Mouse (Mus musculus) spleen, embryonic (tissue): ENCODE data around the gene Smim12.

Experiments used
- CTCF ChIA-PET: fragments of 350-600 bp; sonication (Branson Sonifier 250); formaldehyde crosslinking; loops from one replicate; lab custom pipeline; 2022; lab: Charles Lee

The Smim12 gene

DNA sequence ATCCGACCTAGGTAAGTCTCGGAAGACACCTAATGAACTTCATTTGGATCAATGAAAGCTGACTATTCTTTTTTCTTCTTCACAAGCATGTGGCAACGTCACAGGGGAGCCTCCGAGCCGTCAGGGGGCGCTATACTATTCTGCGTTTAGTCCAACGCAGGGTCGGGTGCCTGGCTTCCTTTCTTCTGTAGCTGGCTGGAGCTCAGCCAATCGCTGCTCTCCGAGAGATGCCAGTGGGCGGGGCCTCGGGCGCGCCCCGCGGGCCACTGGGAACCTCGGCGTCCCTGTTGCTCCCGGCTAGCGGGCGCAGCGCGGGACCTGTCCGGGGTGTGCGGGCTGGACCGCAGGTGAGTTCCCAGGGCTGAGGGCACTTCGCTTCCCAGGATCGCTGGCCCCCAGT lies at the start of gene Smim12:
Gene Smim12, plus strand, starts transcription at position 233 of the 400 bp plus-strand sequence.
- CTCF ChIA-PET = interaction anchor here (0.6 to 2.2 kb wide), 3 partner anchors 8 to 1042 kb away, joined by 3 to 18 read pairs (median 9); no protein-coding TSS in a partner anchor

DNA sequence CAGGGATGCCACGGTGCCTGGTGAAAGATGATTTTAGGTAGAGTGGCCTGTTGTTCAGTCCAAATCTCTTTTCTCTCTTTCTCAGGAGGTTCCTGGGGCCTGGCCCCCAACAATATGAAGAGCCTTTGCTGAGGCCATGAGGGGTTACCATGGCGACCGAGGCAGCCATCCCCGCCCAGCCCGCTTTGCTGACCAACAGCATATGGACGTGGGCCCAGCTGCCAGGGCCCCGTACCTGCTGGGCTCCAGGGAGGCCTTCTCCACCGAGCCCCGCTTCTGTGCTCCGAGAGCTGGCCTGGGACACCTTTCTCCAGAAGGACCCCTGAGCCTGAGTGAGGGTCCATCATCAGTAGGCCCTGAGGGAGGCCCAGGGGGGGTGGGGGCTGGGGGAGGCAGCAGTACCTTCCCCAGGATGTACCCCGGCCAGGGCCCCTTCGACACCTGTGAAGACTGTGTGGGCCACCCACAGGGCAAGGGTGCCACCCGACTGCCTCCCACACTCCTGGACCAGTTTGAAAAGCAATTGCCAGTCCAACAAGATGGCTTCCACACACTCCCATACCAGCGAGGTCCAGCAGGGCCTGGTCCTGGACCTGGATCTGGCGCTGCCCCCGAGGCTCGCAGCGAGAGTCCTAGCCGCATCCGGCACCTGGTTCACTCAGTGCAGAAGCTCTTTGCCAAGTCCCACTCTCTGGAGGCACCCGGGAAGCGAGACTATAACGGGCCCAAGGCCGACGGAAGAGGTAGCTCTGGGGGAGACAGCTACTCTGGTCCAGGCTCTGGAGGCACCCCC lies 48.9 kb upstream of the Smim12 start:
- CTCF ChIA-PET = no interaction called here

DNA sequence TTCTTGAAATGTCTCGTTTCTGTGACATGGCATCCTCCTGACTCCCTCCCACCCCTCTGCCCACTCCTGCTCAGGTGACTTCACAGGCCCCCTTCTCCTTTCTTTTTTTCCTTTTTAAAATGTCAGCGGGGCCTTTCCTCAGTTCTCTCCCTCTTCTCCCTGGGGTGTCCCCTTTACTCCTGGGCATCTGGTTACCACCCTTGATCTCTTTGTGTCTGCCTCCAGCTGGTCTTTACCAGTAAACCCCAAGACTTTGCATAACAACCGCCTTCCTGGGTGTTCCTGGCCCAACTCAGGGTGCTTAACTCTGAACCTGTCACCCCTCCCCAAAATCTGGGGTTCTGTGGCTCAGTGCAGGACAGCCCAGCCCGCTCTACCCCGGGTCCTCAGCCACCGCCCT lies 45.0 kb upstream of the Smim12 start:
- CTCF ChIA-PET = no interaction called here

DNA sequence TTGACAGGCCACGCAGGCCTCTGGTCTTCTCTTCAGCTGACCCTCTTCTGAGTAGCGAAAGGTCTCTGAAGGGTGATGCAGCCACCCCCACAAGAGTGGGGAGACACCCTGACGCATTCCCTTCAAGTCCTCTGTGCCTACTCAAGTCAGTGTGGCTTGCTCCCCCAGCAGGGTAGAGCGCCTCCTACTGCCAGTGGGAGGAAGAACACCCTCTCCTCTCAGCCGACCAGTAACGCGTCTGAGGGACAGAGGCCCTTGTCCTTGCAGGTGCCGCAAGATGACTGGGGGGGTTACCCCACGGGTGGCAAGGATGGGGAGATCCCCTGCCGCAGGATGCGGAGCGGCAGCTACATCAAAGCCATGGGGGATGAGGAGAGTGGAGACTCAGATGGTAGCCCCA lies 44.2 kb upstream of the Smim12 start:
- CTCF ChIA-PET = no interaction called here

DNA sequence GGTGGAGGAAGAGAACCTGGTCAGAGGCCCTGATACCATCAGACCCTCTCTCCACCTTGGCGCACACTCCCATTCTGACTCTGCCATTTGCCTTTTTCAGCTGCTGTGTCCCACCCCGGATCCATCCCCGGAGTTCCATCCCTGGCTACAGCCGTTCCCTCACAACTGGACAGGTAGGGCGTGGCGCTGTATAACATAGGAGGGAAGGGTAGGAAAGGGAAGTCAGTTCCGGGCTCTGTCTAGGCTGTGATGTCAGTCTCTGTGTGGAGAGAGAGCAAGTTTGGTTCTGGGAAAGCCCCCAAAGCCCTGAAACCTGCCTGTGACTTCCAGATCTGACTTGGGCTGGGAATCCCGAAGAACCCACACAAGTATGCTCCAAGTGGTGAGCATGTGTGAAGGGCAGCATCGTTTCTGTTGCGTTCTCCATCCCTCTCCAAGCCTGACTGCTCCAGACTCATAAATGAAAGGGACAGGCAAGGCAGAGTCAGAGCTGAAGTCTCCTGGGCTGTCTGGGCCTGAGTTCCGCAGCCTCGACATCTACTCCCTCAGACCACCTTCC lies 43.3 kb upstream of the Smim12 start:
- CTCF ChIA-PET = interaction anchor here (0.6 kb wide), 1 partner anchor 27 kb away, joined by 12 read pairs; no protein-coding TSS in a partner anchor

DNA sequence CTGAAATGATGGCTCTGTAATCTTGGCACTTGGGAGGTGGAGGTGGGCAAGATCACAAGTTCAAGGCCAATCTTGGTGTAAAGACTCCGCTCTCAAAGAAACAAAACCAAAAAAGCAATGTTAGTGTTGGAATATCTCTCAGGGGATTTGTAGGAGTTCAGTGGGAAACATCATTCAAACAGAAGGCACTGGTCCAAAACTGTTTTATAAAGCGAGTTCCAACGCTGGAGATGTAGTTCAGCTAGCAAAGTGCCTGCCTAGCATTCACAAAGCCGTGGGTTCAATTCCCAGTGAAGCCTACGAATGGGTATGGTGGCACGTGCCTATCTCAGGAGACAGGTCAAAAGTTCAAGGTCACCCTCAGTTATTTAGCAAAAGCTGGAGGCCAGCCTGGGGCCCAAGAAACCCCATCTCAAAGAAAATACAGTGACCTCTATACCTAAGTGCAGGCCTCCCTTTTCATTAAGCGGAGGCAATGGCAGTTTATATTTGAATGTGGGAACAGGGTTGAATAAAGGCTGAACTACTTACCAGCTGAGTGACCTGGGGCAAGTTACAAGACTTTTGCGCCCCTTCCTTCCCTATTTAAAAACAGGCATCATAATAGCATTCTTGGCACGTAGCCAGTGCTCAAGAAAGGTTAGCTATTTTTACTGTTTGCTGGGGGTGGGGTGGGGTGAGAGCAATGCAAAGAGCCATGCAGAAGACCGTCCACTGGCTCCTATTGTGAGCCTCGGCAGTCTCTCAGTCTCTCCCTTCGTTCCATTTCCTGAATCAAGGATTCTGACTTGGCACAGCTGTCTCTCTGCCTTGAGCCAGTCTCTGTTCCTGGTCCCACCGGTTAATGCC lies 42.6 kb upstream of the Smim12 start:
- CTCF ChIA-PET = interaction anchor here (0.9 kb wide), 1 partner anchor 43 kb away, joined by 20 read pairs; no protein-coding TSS in a partner anchor

DNA sequence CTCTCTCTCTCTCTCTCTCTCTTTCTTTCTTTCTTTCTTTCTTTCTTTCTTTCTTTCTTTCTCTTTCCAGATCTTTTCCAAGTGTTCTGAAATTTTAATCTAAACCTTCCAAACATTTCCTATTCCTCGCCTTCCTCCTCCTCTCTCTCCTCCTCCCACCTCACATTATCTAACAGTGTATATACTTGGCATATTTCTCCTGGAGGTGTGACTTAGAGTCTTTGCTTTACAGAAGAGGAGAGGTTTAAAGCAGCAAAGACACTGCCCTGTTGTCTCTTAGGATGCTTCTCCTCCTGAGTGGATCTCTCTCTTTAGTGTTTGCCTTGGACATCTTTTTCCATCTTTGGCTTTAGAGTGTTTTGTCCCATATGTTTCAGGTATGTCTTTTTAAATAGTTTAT lies 40.5 kb upstream of the Smim12 start:
- CTCF ChIA-PET = no interaction called here

DNA sequence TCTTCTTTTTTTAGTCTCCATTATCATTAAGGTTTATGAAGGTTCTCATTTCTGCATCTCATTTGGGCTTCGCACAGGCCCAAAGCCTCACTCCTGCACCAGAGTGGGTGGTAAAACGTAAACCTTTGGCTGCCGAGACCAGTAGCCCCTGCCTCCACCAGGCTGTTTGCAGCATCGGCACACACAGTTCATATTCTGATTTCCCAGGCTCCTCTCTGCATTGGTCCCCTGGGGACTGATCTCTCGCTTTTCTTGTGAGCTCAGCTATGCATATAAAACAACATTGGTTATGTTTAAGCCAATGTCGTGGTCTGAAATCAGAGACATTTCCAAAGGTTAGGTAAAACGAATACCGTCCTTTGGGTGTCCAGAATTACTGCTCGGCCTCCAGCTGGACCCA lies 32.3 kb upstream of the Smim12 start:
- CTCF ChIA-PET = no interaction called here

DNA sequence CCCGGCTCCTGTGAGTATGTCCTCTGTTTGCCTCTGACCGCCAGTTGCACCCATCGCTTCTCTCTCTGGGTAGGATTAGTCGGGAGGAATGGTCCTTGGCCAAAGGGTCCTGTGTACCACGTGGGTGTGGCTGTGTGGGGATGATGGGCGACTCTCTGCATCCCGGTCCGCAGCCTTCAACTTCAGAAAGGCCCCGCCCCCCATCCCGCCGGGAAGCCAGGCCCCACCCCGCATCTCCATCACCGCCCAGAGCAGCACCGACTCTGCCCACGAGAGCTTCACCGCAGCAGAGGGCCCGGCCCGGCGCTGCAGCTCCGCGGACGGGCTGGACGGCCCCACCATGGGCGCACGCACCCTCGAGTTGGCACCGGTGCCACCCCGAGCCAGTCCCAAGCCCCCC lies 29.1 kb upstream of the Smim12 start:
- CTCF ChIA-PET = no interaction called here

DNA sequence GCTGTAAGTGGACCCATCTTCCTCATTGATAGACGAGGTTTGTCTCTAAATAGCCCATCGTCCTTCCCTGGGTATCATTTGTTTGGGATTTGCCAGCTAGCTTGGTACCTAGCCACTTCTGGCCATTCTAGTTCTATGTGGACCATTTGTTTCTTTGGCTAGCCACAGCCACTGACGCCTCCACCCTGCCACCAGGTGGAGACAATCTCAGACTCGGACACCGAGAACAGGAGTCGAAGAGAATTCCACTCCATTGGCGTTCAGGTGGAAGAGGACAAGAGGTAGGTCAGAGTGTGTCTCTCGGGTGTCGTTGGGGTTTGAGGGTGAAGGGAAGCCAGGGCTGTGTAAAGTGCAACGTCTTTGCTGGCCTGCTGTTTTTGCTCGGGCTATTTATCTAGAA lies 28.5 kb upstream of the Smim12 start:
- CTCF ChIA-PET = no interaction called here

DNA sequence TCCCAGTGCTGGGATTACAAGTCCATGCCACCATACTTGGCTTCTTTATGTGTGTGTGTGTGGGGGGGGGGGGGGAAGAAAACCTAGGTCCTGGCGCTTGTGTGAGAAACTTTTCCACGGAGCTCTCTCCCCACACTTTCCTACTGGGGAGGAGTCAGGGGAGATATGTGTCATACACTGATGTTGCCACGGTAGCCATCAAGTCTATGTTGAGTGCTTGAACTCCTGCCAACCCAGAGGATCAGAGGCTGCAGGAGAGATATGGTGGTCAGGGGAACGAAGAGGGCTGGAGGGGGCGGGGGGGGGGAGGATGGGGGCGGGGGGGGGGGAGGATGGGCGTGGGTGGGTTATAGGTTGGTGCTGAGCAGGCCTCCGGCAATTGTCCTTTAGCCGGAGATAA lies 27.8 kb upstream of the Smim12 start:
- CTCF ChIA-PET = interaction anchor here (0.6 kb wide), 1 partner anchor 32 kb away, joined by 3 read pairs; no protein-coding TSS in a partner anchor

DNA sequence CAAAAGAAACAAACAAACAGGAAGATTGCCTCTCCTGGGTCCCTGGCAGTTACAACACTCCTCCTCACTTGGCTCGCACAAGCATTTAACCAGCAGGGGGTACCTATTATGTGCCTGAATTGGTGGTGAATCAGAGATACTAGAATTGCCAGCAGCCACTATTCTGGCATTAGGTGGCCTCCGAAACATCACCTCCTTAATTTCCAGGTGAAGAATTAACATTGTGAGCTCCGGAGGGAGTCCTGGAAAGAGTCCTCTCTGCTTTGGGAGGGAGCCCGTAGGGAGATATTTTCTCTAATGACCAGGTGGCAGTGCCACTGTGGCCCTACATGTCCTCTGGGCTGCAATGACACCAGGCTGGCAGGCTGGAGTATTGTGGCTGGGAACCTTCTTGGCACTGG lies 27.3 kb upstream of the Smim12 start:
- CTCF ChIA-PET = no interaction called here

DNA sequence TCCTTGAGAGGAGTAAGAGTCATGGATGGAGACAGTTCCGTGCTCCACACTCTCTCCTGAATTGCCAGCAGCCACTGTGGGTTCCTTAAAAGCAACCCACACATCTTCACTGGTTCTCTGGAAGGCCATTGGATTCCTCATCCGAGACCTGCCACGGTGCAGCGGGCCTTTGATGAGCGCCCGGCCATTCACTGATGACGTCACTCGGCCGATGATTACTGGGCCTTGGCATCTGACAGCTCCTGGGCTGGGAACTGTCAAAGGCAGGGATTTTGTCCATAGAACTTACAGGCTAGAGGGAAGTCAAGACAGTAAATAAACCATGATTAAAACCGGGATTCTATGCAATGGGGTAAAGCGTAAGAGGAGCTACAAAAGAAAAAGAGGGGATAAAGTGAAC lies 26.5 kb upstream of the Smim12 start:
- CTCF ChIA-PET = no interaction called here

DNA sequence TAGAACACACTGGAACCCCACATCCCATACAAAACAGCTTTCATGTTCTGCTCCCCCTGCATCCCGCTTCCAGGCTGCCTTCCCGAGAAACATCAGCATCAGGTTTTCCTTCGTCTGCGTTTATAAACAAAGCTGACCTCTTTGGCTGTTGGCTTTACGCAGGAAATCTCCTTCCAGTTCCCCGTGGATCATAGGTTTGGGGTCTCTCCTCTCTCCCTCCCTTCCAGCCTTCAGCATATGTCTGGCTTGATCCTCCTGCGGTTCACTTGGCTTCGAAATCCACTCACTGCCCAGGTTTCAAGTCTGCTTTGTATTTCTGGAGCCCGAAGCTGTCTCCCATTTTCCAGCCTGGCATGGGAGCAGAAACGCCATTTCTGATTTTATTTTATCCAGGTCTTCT lies 20.3 kb upstream of the Smim12 start:
- CTCF ChIA-PET = no interaction called here

DNA sequence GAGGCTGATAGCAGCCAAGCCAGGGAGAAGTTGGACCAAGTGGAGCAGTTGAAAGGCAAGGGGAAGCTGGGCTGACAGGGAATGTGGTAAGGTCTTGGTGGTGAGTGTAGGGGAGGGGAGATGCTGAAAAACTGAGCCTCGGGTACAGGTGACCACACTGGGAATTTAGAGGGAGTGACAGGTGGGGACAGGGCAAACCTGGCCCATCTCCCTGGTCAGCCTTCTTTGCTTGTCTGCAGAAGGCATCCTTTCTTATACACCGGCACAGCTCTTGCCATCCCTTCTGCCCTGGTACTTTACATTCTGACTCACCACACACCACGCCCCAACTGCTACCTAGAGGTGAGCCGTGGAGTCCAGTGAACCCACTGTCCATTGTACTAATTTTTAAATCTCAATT lies 19.8 kb upstream of the Smim12 start:
- CTCF ChIA-PET = no interaction called here

DNA sequence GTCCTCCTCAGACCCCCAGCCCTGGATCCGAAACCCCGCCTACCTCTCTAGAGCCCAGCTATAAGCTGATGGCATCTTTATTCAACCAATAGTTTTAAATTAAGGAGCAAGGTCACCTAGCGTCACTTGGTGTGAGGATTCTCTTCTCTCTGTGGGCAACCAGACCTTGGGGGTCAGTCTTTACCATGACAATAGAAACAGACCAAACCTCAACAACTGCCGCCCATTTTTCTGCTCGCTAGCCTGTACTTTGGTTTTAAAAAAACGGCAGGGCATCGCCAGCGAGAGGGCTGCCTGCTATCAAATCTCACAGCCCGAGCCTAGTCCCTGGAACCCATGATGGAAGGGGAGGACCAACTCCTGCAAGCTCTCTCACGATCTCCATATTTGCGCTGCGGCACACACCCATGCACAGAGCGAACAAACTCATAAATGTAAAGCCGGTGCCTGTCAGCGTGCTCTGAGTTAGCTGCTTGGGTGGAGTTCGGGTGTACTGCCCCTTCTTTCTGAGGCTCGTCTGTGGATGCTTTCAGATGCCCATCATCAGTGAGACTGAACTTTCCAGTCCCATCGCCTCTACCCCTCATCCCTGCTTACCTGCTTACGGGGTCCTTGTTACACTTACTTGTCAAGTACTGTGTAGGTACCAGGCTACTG lies 19.0 kb upstream of the Smim12 start:
- CTCF ChIA-PET = no interaction called here

DNA sequence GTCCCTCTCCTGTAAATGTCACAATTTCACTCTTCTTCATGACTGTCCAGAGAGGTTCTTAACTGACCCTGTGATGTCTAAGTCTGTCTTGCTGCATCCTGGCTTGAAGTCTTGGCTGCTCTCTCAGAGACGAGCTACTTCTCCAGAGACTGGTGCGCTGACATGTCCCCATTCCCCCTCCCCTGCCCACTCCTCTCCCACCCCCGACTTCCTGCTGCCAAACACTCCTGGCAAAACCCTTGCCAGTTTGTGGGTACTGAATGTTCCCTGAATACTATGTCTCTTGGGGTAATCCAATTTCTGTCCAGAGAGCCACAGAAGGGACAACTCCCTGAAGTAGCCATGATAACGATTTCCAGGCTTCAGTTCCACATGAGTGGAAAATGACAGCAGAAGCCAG lies 17.5 kb upstream of the Smim12 start:
- CTCF ChIA-PET = no interaction called here

DNA sequence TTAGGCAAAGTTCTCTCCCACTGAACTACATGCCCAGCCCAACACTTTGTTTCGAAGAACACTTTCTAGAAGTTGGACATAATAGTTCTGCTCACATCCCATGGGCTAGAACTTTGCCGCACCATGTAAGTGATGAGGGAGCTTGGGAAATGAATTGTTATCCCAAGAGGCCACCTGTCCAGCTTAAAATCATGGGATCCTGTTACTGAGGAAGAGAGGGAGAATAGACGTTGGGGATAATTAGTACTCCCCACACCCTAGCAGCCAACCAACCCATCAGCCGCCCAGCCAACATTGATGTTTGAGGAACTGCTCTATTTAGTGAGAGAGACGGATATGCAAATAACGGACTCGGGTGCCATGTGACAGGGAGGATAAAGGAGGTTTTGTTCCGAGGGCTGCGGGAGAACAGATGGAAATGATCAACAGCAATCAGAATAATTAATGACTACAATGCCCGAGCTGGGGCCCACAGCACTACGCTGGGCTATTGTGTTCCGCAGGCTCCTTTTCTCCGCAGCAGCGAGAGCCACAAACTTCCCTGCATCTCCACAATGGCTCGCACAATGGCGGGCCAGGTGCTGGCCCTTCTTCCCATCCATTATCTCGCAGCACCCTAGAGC lies 16.4 kb upstream of the Smim12 start:
- CTCF ChIA-PET = no interaction called here

DNA sequence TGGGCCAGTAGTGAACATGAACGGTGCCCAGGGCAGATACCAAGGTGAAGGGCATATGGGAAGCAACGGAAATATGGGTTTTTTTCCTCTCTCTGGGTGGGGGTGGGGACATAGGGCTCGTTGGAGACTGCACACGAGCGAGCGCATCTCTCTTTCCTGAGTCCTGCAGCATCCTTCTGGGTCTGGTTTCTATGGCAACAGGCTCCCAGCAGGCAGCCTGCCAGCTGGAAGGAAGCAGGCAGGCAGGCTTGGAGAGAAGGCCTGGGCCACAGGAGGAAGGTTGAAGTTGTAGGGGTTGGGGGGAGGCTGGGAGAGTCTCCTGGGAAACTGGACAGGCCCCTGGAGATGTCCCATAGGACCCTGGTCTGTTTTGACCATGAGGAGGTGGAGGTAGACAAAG lies 11.6 kb upstream of the Smim12 start:
- CTCF ChIA-PET = no interaction called here

DNA sequence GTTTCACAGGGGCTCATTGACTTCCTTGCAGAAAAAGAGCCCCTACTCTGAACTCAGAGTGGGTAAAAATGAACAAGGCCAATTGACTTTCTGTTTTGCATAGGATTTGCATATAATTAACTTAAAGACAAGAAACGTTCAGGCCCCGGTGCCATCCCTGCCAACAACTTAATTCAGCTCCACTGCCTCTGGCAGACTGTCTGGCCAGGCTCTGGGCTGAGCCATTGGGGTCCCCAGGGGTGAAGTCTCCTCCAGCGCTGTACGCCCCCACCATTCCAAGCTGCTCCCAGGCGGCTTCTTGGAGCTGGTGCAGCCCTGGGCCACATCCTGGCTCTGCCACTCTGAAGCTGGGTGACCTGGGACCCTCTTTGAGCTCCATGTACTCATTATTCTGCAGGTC lies 11.0 kb upstream of the Smim12 start:
- CTCF ChIA-PET = no interaction called here

DNA sequence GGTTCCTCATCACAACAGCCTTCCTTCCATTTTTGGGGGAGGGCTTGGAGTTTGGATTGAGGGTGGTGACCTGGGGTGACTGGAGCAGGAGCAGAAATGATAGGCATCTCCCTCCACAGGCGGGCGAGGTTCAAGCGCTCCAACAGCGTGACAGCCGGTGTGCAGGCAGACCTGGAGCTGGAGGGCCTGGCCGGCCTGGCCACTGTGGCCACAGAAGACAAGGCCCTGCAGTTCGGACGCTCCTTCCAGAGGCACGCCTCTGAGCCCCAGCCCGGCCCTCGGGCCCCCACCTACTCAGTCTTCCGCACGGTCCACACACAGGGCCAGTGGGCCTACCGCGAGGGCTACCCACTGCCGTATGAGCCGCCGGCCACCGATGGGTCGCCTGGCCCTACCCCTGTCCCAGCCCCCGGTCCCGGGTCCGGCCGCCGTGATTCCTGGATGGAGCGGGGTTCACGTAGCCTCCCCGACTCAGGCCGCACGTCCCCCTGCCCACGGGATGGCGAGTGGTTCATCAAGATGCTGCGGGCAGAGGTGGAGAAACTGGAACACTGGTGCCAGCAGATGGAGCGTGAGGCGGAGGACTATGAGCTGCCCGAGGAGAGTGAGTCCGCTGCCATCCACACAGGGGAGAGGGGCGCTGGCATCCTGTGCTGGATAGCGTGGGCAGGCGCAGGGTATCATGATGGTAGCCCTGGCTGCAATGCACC lies 10.0 kb upstream of the Smim12 start:
- CTCF ChIA-PET = no interaction called here
